Mouse (Mus musculus) C2C12 (cell line): Measurements from ENCODE around the gene Auts2. TPM values are rescaled to one million over a fixed set of nuclear protein-coding genes. Genes with fewer than 3 reads are reported as not detected.

Source experiments
- H3K27me3 ChIP-seq: one replicate; pipeline ENCODE4 v1.6.1; 2011; ENCODE audit not compliant: control insufficient read depth, insufficient read depth, insufficient read length
- H3K36me3 ChIP-seq: one replicate; pipeline ENCODE4 v1.6.1; 2011; ENCODE audit not compliant: control insufficient read depth, insufficient read depth
- H3K4me3 ChIP-seq: one replicate; pipeline ENCODE4 v1.5.1; 2011; ENCODE audit warnings: mild to moderate bottlenecking, control low read depth; ENCODE audit not compliant: poor library complexity, insufficient read depth, severe bottlenecking
- H3K79me2 ChIP-seq: one replicate; pipeline ENCODE4 v1.6.1; 2011; ENCODE audit not compliant: control insufficient read depth, insufficient read depth
- H3K79me3 ChIP-seq: one replicate; pipeline ENCODE4 v1.6.1; 2011; ENCODE audit warnings: low read depth, control low read depth
- H3ac ChIP-seq: one replicate; pipeline ENCODE3; 2011; ENCODE audit warnings: low read depth; ENCODE audit not compliant: control insufficient read depth, insufficient read length
- CEBPB ChIP-seq: IDR thresholded peaks from one replicate; pipeline ENCODE4 v1.6.1; 2011; ENCODE audit warnings: low read depth, mild to moderate bottlenecking, control low read depth, moderate library complexity
- CTCF ChIP-seq: IDR thresholded peaks from one replicate; pipeline ENCODE4 v1.5.1; 2011; ENCODE audit not compliant: control insufficient read depth, insufficient read depth, insufficient read length
- FOSL1 ChIP-seq: IDR thresholded peaks from one replicate; pipeline ENCODE4 v1.8.0; 2011; ENCODE audit warnings: mild to moderate bottlenecking, low read length; ENCODE audit not compliant: poor library complexity, insufficient read depth, severe bottlenecking
- MAX ChIP-seq: IDR thresholded peaks from one replicate; pipeline ENCODE4 v1.6.1; 2011; ENCODE audit warnings: mild to moderate bottlenecking, control low read depth
- MYOD1 ChIP-seq: IDR thresholded peaks from one replicate; pipeline ENCODE4 v1.6.1; 2011; ENCODE audit warnings: low read depth; ENCODE audit not compliant: control insufficient read depth, insufficient read length
- MYOG ChIP-seq: IDR thresholded peaks from one replicate; pipeline ENCODE4 v1.6.1; 2011; ENCODE audit not compliant: control insufficient read depth, insufficient read length; ENCODE audit errors: extremely low read depth
- USF1 ChIP-seq: IDR thresholded peaks from one replicate; pipeline ENCODE4 v1.6.1; 2011; ENCODE audit warnings: low read depth, mild to moderate bottlenecking, control low read depth, moderate library complexity
- polyA plus RNA-seq: library from polyadenylated mRNA; unstranded; fragments of >200 nt; fragmentation: generic; extraction: Trizol; gene quantifications from one replicate; pipeline ENCODE4 v1.2.1, GENCODE M21; 2012; ENCODE audit warnings: missing spikeins

The Auts2 gene
- polyA plus RNA-seq, 1 experiment: 8.4 TPM

DNA sequence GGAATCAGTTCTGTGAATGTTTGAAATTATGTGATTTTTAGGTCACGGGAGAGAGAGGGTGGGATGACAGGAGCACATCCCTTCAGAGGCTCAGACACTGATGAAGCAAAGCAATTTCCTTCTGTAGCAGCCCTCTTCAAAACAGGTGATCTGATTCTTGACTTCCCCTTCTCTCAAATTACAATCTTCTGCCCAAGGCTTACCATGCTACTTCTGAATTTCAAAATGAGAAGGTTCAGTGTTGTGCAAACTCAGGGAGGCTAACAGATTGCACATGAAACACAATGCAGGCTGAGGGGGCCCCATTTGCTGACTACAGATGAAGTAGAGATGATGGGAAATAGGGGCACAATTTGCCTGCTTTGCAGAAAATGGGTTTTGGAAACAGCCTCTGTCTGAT lies 278.1 kb downstream of the Auts2 start:
- no peak overlapping the region for H3K4me3 ChIP-seq

DNA sequence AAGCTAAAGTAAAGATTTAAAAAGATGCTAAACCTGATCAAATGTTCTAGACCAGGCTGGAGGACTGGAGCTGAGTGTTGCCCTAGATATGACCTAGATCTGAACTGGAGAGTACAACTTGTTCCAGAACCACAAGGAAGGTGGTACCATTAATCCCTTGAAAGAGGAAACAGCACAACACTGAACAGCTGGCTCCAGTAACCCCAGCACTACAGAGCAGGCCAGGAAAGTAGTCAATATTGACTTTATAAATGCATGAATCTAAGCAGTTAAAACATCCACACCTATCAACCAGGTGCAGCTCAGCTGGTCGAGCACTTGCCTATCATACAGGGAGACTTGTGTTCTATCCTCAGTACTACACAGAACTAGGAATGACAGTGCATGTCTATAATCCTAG lies 281.4 kb downstream of the Auts2 start:
- Histone ChIP-seq H3ac (no peak overlapping the region), H3K4me3 (no peak overlapping the region), H3K27me3 (no peaks in the 10 kb centered on the region), H3K79me3 (no peaks in the 10 kb centered on the region), H3K36me3 (no peaks in the 10 kb centered on the region), H3K79me2 (no peaks in the 10 kb centered on the region)
- TF ChIP-seq MAX (no peak), CEBPB (no peak), USF1 (no peak), CTCF (no peak), MYOD1 (no peak), MYOG (no peak), FOSL1 (no peak)

More for the DNA sequence above, 278.1 kb downstream of the Auts2 start:
- TF ChIP-seq MYOG: no peak
- no peaks in the 10 kb centered on the region for H3K79me3 ChIP-seq
- no peaks in the 10 kb centered on the region for H3K36me3 ChIP-seq
- no peak overlapping the region for H3ac ChIP-seq
- H3K27me3 ChIP-seq: no peaks in the 10 kb centered on the region
- H3K79me2 ChIP-seq: no peaks in the 10 kb centered on the region

DNA sequence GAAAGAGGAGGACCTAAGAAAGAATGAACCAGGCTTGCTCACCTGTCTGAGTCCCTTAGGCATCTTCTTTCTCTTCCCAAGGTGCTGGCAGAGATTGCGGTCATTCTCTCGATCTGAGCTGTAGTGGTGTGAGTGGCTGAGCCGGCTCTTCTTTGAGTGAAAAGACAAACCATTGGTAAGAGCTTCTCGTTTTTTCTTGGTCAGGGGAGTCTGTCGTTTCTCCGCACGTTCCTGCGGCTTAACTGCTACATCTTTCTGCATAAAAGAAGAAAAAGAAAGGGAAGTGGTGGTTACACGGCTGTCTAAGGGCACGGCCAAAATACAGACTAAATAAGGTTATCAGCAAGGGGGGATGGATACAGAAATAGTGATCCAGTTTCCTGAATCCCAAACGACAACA lies 284.3 kb downstream of the Auts2 start:
- Histone ChIP-seq H3K4me3 (no peak overlapping the region), H3K36me3 (no peaks in the 10 kb centered on the region), H3ac (no peak overlapping the region), H3K27me3 (no peaks in the 10 kb centered on the region), H3K79me2 (no peaks in the 10 kb centered on the region), H3K79me3 (no peaks in the 10 kb centered on the region)
- TF ChIP-seq CEBPB: no peak
- no peak for TF ChIP-seq MYOG
- no peak for TF ChIP-seq MYOD1
- no peak for TF ChIP-seq MAX
- TF ChIP-seq FOSL1: no peak
- no peak for TF ChIP-seq CTCF
- TF ChIP-seq USF1: no peak

DNA sequence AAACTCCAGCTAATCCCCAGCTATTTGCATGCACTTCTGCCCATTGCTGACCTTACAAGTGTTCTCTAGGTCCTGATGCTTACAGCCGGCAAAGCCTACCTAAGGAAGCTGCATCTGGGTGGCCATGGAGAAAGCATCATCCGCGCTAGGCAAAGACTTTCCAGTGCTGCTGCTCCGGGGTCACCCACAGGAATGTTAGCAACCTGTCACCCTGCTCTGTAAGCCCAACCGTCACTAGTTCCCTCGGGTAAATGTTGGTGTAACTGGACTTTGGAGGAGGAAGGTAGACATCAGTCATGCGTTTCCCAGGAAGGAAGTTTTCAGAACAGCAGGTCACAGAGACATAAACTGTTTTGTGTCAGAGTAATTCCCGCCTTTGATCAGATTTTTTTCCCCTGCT lies 287.6 kb downstream of the Auts2 start:
- TF ChIP-seq MYOG (no peak), MAX (no peak), MYOD1 (no peak), CEBPB (no peak), USF1 (no peak), FOSL1 (no peak), CTCF (no peak)
- Histone ChIP-seq H3K79me3 (no peaks in the 10 kb centered on the region), H3K27me3 (no peaks in the 10 kb centered on the region), H3K79me2 (no peaks in the 10 kb centered on the region), H3K4me3 (no peak overlapping the region), H3K36me3 (no peaks in the 10 kb centered on the region), H3ac (no peak overlapping the region)

DNA sequence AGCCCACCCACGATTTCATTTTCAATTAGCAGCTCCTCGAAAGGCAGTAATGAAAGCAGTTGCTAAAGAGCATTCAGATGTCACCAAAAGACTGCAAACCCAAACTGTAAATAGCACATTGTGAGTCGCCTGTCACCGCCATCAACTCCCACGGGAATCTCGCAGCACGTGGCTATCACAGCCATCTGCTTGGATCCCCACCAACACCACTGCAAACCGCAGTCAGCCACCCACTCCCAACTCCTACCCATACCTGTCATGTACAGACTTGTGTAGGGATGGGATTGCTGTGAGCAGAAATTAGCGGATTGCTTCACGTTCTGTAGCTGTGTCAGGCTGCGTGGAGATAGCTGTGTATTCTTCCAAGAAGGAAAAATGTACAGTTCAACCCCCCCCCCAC lies 293.6 kb downstream of the Auts2 start:
- H3ac ChIP-seq: no peak overlapping the region
- no peak overlapping the region for H3K4me3 ChIP-seq
- no peaks in the 10 kb centered on the region for H3K79me2 ChIP-seq
- no peaks in the 10 kb centered on the region for H3K27me3 ChIP-seq
- no peaks in the 10 kb centered on the region for H3K36me3 ChIP-seq
- no peaks in the 10 kb centered on the region for H3K79me3 ChIP-seq
- TF ChIP-seq MYOD1 (no peak), FOSL1 (no peak), MYOG (no peak), MAX (no peak), CTCF (no peak), CEBPB (no peak), USF1 (no peak)

DNA sequence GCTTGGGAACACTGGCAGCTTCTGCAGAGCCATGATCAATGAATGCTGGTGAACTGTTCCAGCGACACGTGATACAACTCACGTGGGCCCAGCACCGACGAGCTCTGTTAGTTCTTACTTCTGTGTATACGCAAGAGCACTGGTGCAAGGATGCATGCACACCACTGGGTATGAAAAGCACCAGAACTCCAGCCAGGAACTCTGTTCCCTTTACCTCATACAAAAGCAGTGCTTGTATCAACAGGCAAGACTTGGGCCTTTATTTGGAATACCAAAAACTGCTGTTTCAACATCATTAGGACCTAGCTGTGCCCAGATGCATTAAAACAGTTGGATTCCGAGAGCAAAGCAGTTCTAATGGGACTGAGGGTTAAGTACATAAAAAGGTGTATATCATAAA lies 295.1 kb downstream of the Auts2 start:
- Histone ChIP-seq H3K4me3 (no peak overlapping the region), H3K79me2 (no peaks in the 10 kb centered on the region), H3K27me3 (no peaks in the 10 kb centered on the region), H3K36me3 (no peaks in the 10 kb centered on the region), H3K79me3 (no peaks in the 10 kb centered on the region), H3ac (no peak overlapping the region)
- TF ChIP-seq CEBPB (no peak), MYOD1 (no peak)
